Mouse (Mus musculus): ENCODE data around the gene Tenm1.

GRCm38 (mm10) chrX:42511105-42511504 lies 917.8 kb downstream of the Tenm1 start:
- TF ChIP-seq POLR2A (IDR thresholded peaks at IDR 0.05; ENCODE audit: insufficient read depth, low read depth, low read length), result no peak
- TF ChIP-seq CTCF (IDR thresholded peaks at IDR 0.05; ENCODE audit: insufficient read depth, low read depth, low read length), result no peak

Data from olfactory bulb, adult 2 months (tissue).